Mouse (Mus musculus) forebrain, embryonic 15.5 days (tissue): ENCODE data around the gene Il24. TPM values are rescaled to one million over a fixed set of nuclear protein-coding genes. Genes with fewer than 3 reads are reported as not detected.

ENCODE experiments used
- ATAC-seq: fragments of 200-750 bp; cut with Nextera tagmentation; replicated peaks from 2 replicates; pipeline ENCODE4 v1.8.0; 2017; ENCODE audit warnings: mild to moderate bottlenecking, moderate TSS enrichment, moderate library complexity
- H3K27ac ChIP-seq: fragments of 300-500 bp; sonication (generic); replicated peaks from 2 replicates; pipeline ENCODE4 v1.5.1; 2015; ENCODE audit warnings: mild to moderate bottlenecking, inconsistent platforms
- H3K27me3 ChIP-seq: fragments of 300-500 bp; sonication (generic); 2 replicates; pipeline ENCODE4 v1.6.1; 2015; ENCODE audit warnings: inconsistent platforms
- H3K36me3 ChIP-seq: fragments of 300-500 bp; sonication (generic); 2 replicates; pipeline ENCODE4 v1.6.1; 2015; ENCODE audit warnings: mild to moderate bottlenecking, inconsistent platforms
- H3K4me1 ChIP-seq: fragments of 300-500 bp; sonication (generic); 2 replicates; pipeline ENCODE4 v1.6.1; 2015; ENCODE audit warnings: inconsistent platforms
- H3K4me2 ChIP-seq: fragments of 300-500 bp; sonication (generic); replicated peaks from 2 replicates; pipeline ENCODE4 v1.6.1; 2015; ENCODE audit warnings: mild to moderate bottlenecking, inconsistent platforms
- H3K4me3 ChIP-seq: fragments of 300-500 bp; sonication (generic); 2 replicates; pipeline ENCODE4 v1.5.1; 2015; ENCODE audit warnings: mild to moderate bottlenecking, inconsistent platforms
- H3K9ac ChIP-seq: fragments of 300-500 bp; sonication (generic); replicated peaks from 2 replicates; pipeline ENCODE4 v1.6.1; 2015; ENCODE audit warnings: mild to moderate bottlenecking, inconsistent platforms
- H3K9me3 ChIP-seq: fragments of 300-500 bp; sonication (generic); 2 replicates; pipeline ENCODE4 v1.6.1; 2016; ENCODE audit warnings: inconsistent platforms
- WGBS: fragments of 180-500 bp; shearing (Covaris S2); methylation state at CpG from one replicate; pipeline ENCODE4 v1.1.7; 2015; ENCODE audit warnings: mixed read lengths; 5-methylcytosine and 5-hydroxymethylcytosine counted together
- polyA plus RNA-seq: library from polyadenylated mRNA; unstranded; fragments of >200 nt; fragmentation: Nextera tagmentation; extraction: Ambion mirVana; gene quantifications from 2 replicates; pipeline ENCODE4 v1.2.1, GENCODE M21; 2015

Gene Il24
- polyA plus RNA-seq, 1 experiment from 2014 or later: not detected

- Histone ChIP-seq H3K4me1 (no peaks in the 10 kb centered on the region), H3K4me3 (no peak overlapping the region), H3K27me3 (no peaks in the 10 kb centered on the region), H3K9me3 (no peaks in the 10 kb centered on the region), H3K36me3 (no peaks in the 10 kb centered on the region), H3K9ac (no peak overlapping the region), H3K27ac (no peak overlapping the region), H3K4me2 (no peak overlapping the region)
- 94% methylated on average over 7 of the region's 7 CpGs for WGBS
- no peak for ATAC-seq
Measured at GRCm38 (mm10) chr1:130844516-130844915, 42.7 kb downstream of the Il24 start.

GRCm38 (mm10) chr1:130841621-130842020 is 45.6 kb downstream of the Il24 start:
- Histone ChIP-seq H3K9ac (no peak overlapping the region), H3K9me3 (no peaks in the 10 kb centered on the region), H3K4me3 (no peak overlapping the region), H3K27ac (no peak overlapping the region), H3K36me3 (no peaks in the 10 kb centered on the region), H3K4me2 (no peak overlapping the region), H3K27me3 (no peaks in the 10 kb centered on the region), H3K4me1 (no peaks in the 10 kb centered on the region)
- 89% methylated on average over 7 of the region's 7 CpGs for WGBS
- ATAC-seq: no peak

GRCm38 (mm10) chr1:130840599-130841379 is 46.5 kb downstream of the Il24 start:
- H3K27me3 ChIP-seq: no peaks in the 10 kb centered on the region
- no peak for ATAC-seq
- H3K4me2 ChIP-seq: no peak overlapping the region
- no peaks in the 10 kb centered on the region for H3K4me1 ChIP-seq
- H3K4me3 ChIP-seq: no peak overlapping the region
- no peak overlapping the region for H3K27ac ChIP-seq
- no peaks in the 10 kb centered on the region for H3K36me3 ChIP-seq
- WGBS: 85% methylated on average over 8 of the region's 8 CpGs
- H3K9ac ChIP-seq: no peak overlapping the region
- H3K9me3 ChIP-seq: no peaks in the 10 kb centered on the region

GRCm38 (mm10) chr1:130838288-130838687 is 49.0 kb downstream of the Il24 start:
- 61% methylated on average over 6 of the region's 6 CpGs for WGBS
- Histone ChIP-seq H3K9ac (no peak overlapping the region), H3K9me3 (no peaks in the 10 kb centered on the region), H3K27ac (no peak overlapping the region), H3K36me3 (no peaks in the 10 kb centered on the region), H3K4me3 (no peak overlapping the region), H3K4me1 (no peaks in the 10 kb centered on the region), H3K27me3 (no peaks in the 10 kb centered on the region), H3K4me2 (no peak overlapping the region)
- ATAC-seq: no peak

GRCm38 (mm10) chr1:130835161-130835936 is 51.9 kb downstream of the Il24 start:
- Histone ChIP-seq H3K4me1 (no peaks in the 10 kb centered on the region), H3K36me3 (no peaks in the 10 kb centered on the region), H3K4me3 (no peak overlapping the region), H3K27me3 (no peaks in the 10 kb centered on the region), H3K4me2 (no peak overlapping the region), H3K9ac (no peak overlapping the region), H3K27ac (no peak overlapping the region), H3K9me3 (no peaks in the 10 kb centered on the region)
- ATAC-seq: peak; percentile 48; the same call in 1 of the 2 replicates
- WGBS: 70% methylated on average over 6 of the region's 6 CpGs

- Histone ChIP-seq H3K4me1 (no peaks in the 10 kb centered on the region), H3K9ac (no peak overlapping the region), H3K4me3 (no peak overlapping the region), H3K9me3 (no peaks in the 10 kb centered on the region), H3K4me2 (no peak overlapping the region), H3K36me3 (no peaks in the 10 kb centered on the region), H3K27me3 (no peaks in the 10 kb centered on the region), H3K27ac (no peak overlapping the region)
- ATAC-seq: no peak
- WGBS: 82% methylated on average over 5 of the region's 5 CpGs
Measured at GRCm38 (mm10) chr1:130832230-130833149, 54.8 kb downstream of the Il24 start.

Other genes starting within 250 kb of the Il24 start
- not detected in 2 replicates for gene C4bp, start 225.8 kb downstream of the Il24 start, polyA plus RNA-seq
- 0.13 TPM in 1 of 2 replicates, not detected in the other for gene Gm29427, start 171.7 kb downstream of the Il24 start, polyA plus RNA-seq
- gene Yod1, start 170.1 kb downstream of the Il24 start, polyA plus RNA-seq: 19.3 and 20.1 TPM in 2 replicates
- 24.9 and 25.6 TPM in 2 replicates for gene Pfkfb2, start 158.2 kb downstream of the Il24 start, polyA plus RNA-seq
- gene AA986860, start 155.5 kb downstream of the Il24 start, polyA plus RNA-seq: 0.53 and 0.56 TPM in 2 replicates
- not detected in 2 replicates for gene Fcamr, start 86.6 kb downstream of the Il24 start, polyA plus RNA-seq
- not detected in 2 replicates for gene Pigr, start 60.8 kb downstream of the Il24 start, polyA plus RNA-seq
- not detected in 2 replicates for gene Fcmr, start 21.8 kb downstream of the Il24 start, polyA plus RNA-seq
- gene Il20, start 24.0 kb upstream of the Il24 start, polyA plus RNA-seq: not detected in 2 replicates
- not detected in 2 replicates for gene Il19, start 52.7 kb upstream of the Il24 start, polyA plus RNA-seq
- not detected in 2 replicates for gene Il10, start 132.4 kb upstream of the Il24 start, polyA plus RNA-seq
- gene Mapkapk2, start 210.4 kb upstream of the Il24 start, polyA plus RNA-seq: 23.8 and 26.9 TPM in 2 replicates